Comparison of ENCODE assay signal across 20 mouse cellular contexts in genomic region chr17:29430401-29430800, GRCm38 (mm10).
DNase-seq lines count a peak whose midpoint lies in the region; ATAC-seq lines count a peak whose summit lies in the region.
"Had no signal": no experiment of that assay in that cellular context is flagged by ENCODE, and none has a peak within 500 bp of the region (broad histone marks: within the 10 kb centered on the region; RNA-seq: fewer than 3 reads in every experiment).

No protein-coding gene starts in this region.

- ATAC-seq in inflammation-experienced regulatory T-cells, adult 6 months = peak; percentile 18
- ATAC-seq: forebrain, embryonic 14.5 days; hindbrain, embryonic 16.5 days; intestine, embryonic 15.5 days had no signal

- peak; percentile 80 for DNase-seq in heart, adult 11 months
- DNase-seq in heart, adult 8-10 months (ENCODE audit: low spot score) = no peak
- peak; percentile 30 to 31 for DNase-seq in CD8-positive naive resting alpha-beta T cell, adult 2 months (ENCODE audit: low read depth in 2 of 2, low spot score in 2 of 2)
- peak; percentile 51 for DNase-seq in T-cell, adult 2 months (ENCODE audit: low spot score)
- no peak for DNase-seq in cerebellum, postnatal 4 days (ENCODE audit: low spot score in 2 of 2)
- DNase-seq in layer of hippocampus, adult 11-12 months (ENCODE audit: low spot score) = no peak
- no peak for DNase-seq in right cerebral cortex, adult 2 months (ENCODE audit: low spot score in 2 of 2)
- DNase-seq: adrenal gland, adult 2 months; adrenal gland, postnatal 25 days; cerebellum, adult 18-20 months; cerebellum, adult 9-11 months; cerebellum, postnatal 36 days; embryo, embryonic 11 days; gastrocnemius, postnatal 14 days; heart, postnatal 36 days; kidney, adult 2 months had no signal

Comparison
In these comparisons a context has a peak if more than half of its experiments do, and no peak if none do; other contexts are left out.
1. DNase-seq: peak in heart, adult 11 months (single experiment), CD8-positive naive resting alpha-beta T cell, adult 2 months (2 of 2) and T-cell, adult 2 months (single experiment); none in heart, adult 8-10 months (single experiment), cerebellum, postnatal 4 days (0 of 2), layer of hippocampus, adult 11-12 months (single experiment) and right cerebral cortex, adult 2 months (0 of 2).